Mouse (Mus musculus) brain, adult 10 weeks (tissue): ENCODE measurements around the gene Abhd6. TPM values are rescaled to one million over a fixed set of nuclear protein-coding genes. Genes with fewer than 3 reads are reported as not detected.

Experiments used
- polyA plus RNA-seq: library from polyadenylated mRNA; stranded (reverse); fragments of 350-450 nt; fragmentation: Illumina TruSeq; extraction: RNeasy Lipid Tissue Mini Kit (QIAGEN cat#74804); gene quantifications from one replicate; pipeline ENCODE4 v1.2.3, GENCODE M21; 2015; ENCODE audit warnings: low read depth, low replicate concordance

The Abhd6 gene
- 66.1 TPM for polyA plus RNA-seq

DNA sequence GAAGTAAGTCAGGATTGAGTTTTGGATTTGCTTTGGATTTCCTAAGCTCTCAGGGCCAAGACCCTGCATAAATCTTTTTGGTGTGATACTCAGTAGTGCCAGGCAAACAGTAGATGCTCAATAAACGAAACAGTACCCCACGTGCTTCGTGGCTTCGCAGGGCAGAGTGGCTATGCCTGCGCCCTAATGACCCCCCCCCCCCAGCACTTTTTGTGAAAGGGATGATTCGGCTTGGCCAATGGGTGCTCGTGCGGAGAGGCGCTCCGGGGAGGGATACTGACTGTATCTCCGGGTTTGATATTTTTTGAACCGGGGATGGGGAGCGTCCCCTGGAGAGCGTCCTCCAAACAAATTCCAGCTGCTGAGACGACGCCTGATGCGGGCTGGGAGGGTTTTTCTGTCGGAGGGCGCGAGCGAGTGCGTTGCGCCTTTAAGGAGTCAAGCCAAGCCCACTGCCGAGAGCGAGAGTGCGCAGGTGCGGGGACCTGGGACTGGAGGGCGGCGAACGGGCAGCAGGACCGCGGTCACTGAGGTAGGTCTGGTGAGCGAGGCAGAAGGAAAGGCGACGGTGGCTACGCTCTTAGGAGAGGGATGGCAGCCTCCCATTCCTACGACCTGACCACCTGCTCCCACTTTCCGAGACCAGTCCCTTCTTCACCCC lies at the start of gene Abhd6:
Gene Abhd6 (plus strand): TSS at position 471 of the 661 bp plus-strand sequence.

DNA sequence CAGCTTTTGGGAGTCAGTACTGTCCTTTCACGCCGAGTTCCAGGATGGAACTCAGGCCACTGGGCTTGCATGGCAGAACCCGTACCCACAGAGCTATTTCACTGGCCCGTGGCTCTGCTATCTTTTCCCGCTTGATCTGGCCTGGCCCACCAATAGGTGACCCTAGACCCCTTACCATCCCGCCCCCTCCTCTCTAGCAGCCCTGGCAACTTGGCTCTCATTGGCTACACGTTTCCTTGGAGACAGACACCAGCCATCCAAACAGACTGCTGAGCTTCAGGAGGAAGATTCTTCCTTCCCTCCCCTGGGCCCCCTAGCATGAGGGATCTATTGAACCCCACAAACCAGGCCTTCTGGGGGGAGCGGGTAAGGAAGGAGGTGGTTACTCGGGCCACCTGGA lies 45.7 kb upstream of the Abhd6 start, which contains the start of gene Gm45521:
Gene Gm45521 (plus strand): TSS at position 240 of the 400 bp plus-strand sequence.

DNA sequence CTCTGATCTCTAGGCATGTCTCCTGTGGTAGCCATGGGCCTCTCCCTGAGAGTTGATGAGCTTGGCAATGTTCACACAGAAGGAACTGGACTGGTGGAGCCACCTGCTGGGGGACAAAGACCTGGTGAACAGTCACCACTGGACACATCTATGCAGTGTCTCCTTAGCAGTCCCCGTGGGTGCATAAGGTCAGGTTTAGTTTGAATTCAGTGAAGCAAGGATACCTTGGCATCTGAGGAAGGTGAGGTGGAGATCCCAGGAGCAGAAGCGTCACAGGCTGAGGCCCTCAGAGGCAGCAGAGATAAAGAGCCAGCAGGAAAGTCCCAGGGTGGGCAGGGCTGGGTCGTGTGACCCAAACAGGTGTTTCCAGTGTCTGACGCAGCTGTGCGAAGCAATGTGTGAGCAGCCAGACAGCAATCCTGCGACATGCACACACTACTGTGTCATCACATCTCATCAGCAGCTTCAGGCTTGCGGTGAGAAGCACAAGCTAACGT lies 8.4 kb upstream of the Abhd6 start, which contains the start of gene Dnase1l3:
Gene Dnase1l3 (minus strand): TSS at position 303 of the 497 bp plus-strand sequence.

DNA sequence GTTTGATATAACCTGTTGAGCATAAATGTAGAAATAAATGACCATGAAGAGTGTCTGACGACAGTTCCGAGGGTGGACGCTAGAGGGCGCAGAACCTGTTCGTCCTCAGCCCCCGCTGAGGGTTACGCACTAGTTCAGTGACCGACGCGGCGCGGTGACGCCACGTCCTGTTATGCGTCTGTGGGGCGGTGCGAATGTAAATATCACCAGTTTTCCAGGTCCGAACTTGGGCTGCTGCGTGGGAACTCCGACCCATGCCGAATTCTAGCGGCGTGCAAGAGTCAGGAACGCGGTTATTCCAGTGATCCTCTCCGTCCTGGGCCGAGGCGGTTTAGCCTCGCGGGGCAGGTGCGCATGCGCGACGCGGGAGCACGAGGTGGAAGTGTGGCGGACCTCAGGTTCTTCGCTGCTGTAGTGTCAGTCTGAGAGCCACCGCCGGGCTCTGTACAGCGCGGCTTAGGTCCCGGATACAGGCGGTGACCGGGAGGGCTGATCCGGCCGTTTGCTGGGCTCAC lies 77.5 kb downstream of the Abhd6 start, which contains the start of gene Rpp14:
Gene Rpp14 (plus strand): TSS at position 203 of the 515 bp plus-strand sequence.

DNA sequence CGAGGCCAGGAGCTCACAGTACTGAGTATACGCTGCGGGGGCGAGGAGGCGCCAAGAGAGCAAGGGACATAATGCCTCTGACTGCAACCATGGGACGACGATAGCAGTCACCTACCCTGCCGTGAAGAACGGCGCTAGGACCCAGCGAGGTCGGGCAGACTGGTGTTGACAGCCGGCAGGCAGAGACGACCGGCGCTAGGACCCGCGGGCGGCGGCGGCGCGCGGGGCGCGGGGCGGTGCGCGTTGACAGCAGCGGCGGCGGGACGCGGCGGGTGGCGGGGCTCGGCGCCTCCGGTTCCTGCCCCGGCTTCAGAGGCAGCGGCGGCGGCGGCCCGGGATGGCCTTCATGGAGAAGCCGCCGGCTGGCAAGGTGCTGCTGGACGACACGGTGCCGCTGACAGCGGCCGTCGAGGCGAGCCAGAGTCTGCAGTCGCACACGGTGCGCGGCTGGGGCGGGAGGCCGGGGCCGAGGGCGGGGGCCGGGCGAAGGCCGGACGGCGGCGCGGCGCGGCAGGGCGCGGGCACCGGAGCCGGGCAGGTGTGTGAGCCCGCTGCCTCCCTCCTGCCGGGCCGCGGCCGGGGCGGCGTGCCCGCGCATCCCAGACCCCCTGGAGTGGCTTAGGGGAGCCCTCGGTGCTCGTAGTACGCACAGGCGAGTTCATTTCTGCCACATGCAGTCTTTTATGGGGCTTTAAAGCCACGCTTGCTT lies 95.4 kb downstream of the Abhd6 start, which contains the start of gene Pxk:
Gene Pxk (plus strand): TSS at position 234 of the 709 bp plus-strand sequence.

Other genes starting within 250 kb of the Abhd6 start
- not detected for gene Gm26661, start 211.3 kb upstream of the Abhd6 start, polyA plus RNA-seq
- gene Flnb, start 184.9 kb upstream of the Abhd6 start, polyA plus RNA-seq, result 19.1 TPM
- gene Gm45521, start 45.6 kb upstream of the Abhd6 start, polyA plus RNA-seq, result not detected
- gene Dnase1l3, start 8.3 kb upstream of the Abhd6 start, polyA plus RNA-seq, result not detected
- 46.3 TPM for gene Rpp14, start 77.5 kb downstream of the Abhd6 start, polyA plus RNA-seq
- 31.4 TPM for gene Pxk, start 95.3 kb downstream of the Abhd6 start, polyA plus RNA-seq
- 222 TPM for gene Pdhb, start 170.1 kb downstream of the Abhd6 start, polyA plus RNA-seq
- 41.3 TPM for gene Kctd6, start 211.2 kb downstream of the Abhd6 start, polyA plus RNA-seq